Mouse (Mus musculus) intestine, postnatal 0 days (tissue): Measurements from ENCODE around the gene Pfkfb3. TPM values are rescaled to one million over a fixed set of nuclear protein-coding genes. Genes with fewer than 3 reads are reported as not detected.

Source experiments
- ATAC-seq: fragments of 200-750 bp; cut with Nextera tagmentation; 2 replicates; pipeline ENCODE4 v1.8.0; 2017; ENCODE audit warnings: mild to moderate bottlenecking, moderate TSS enrichment, moderate library complexity
- H3K27ac ChIP-seq: fragments of 300-500 bp; sonication (generic); 2 replicates; pipeline ENCODE4 v1.5.1; 2014; ENCODE audit warnings: mild to moderate bottlenecking, low read depth, low read length, moderate library complexity
- H3K27me3 ChIP-seq: fragments of 300-500 bp; sonication (generic); replicated peaks from 2 replicates; pipeline ENCODE4 v1.6.1; 2014; ENCODE audit warnings: low read length, mixed read lengths; ENCODE audit not compliant: control insufficient read depth, insufficient read depth
- H3K36me3 ChIP-seq: fragments of 300-500 bp; sonication (generic); 2 replicates; pipeline ENCODE4 v1.6.1; 2014; ENCODE audit warnings: mild to moderate bottlenecking, moderate library complexity; ENCODE audit not compliant: control insufficient read depth, insufficient read depth
- H3K4me1 ChIP-seq: fragments of 300-500 bp; sonication (generic); replicated peaks from 2 replicates; pipeline ENCODE4 v1.6.1; 2014; ENCODE audit warnings: antibody characterized with exemption, low read length, mixed read lengths; ENCODE audit not compliant: control insufficient read depth, insufficient read depth
- H3K4me2 ChIP-seq: fragments of 300-500 bp; sonication (generic); replicated peaks from 2 replicates; pipeline ENCODE4 v1.6.1; 2014; ENCODE audit warnings: low read depth, mild to moderate bottlenecking, moderate library complexity
- H3K4me3 ChIP-seq: fragments of 300-500 bp; sonication (generic); 2 replicates; pipeline ENCODE4 v1.5.1; 2014; ENCODE audit warnings: low read depth, low read length
- H3K9ac ChIP-seq: fragments of 300-500 bp; sonication (generic); 2 replicates; pipeline ENCODE4 v1.6.1; 2014; ENCODE audit warnings: mild to moderate bottlenecking, low read depth, low read length
- H3K9me3 ChIP-seq: fragments of 300-500 bp; sonication (generic); 2 replicates; pipeline ENCODE4 v1.6.1; 2016; ENCODE audit warnings: mixed run types; ENCODE audit not compliant: control insufficient read depth
- CTCF ChIP-seq: sonication (generic); IDR thresholded peaks from 2 replicates; pipeline ENCODE4 v1.5.1; 2016; ENCODE audit warnings: low read depth, mild to moderate bottlenecking, control low read depth, antibody characterized with exemption, moderate library complexity
- WGBS: fragments of 180-500 bp; shearing (Covaris S2); extraction: QIAGEN DNeasy Blood & Tissue Kit; methylation state at CpG from one replicate; pipeline ENCODE4 v1.1.7; 2014; 5-methylcytosine and 5-hydroxymethylcytosine counted together
- polyA plus RNA-seq: library from polyadenylated mRNA; unstranded; fragments of >200 nt; fragmentation: Nextera tagmentation; extraction: Ambion mirVana; gene quantifications from 2 replicates; pipeline ENCODE4 v1.2.1, GENCODE M21; 2015

Pfkfb3 gene
- polyA plus RNA-seq, 1 experiment from 2014 or later = 13.4 TPM

GRCm38 (mm10) chr2:11502255-11502765, 51.6 kb downstream of the Pfkfb3 start:
- no peaks in the 10 kb centered on the region for H3K9me3 ChIP-seq
- under 1% methylated on average over 15 of the region's 15 CpGs for WGBS
- peak overlapping the region; percentile 95 for H3K4me2 ChIP-seq
- no peaks in the 10 kb centered on the region for H3K27me3 ChIP-seq
- peak overlapping the region; percentile 70 for H3K9ac ChIP-seq
- peaks cover 4% of the 10 kb centered on the region; the same call in 1 of the 2 replicates for H3K36me3 ChIP-seq
- H3K4me1 ChIP-seq = no peaks in the 10 kb centered on the region; the same call in 1 of the 2 replicates
- H3K27ac ChIP-seq = peak overlapping the region; percentile 87
- TF ChIP-seq CTCF = no peak
- H3K4me3 ChIP-seq = peak overlapping the region; percentile 61
- ATAC-seq = no peak

DNA sequence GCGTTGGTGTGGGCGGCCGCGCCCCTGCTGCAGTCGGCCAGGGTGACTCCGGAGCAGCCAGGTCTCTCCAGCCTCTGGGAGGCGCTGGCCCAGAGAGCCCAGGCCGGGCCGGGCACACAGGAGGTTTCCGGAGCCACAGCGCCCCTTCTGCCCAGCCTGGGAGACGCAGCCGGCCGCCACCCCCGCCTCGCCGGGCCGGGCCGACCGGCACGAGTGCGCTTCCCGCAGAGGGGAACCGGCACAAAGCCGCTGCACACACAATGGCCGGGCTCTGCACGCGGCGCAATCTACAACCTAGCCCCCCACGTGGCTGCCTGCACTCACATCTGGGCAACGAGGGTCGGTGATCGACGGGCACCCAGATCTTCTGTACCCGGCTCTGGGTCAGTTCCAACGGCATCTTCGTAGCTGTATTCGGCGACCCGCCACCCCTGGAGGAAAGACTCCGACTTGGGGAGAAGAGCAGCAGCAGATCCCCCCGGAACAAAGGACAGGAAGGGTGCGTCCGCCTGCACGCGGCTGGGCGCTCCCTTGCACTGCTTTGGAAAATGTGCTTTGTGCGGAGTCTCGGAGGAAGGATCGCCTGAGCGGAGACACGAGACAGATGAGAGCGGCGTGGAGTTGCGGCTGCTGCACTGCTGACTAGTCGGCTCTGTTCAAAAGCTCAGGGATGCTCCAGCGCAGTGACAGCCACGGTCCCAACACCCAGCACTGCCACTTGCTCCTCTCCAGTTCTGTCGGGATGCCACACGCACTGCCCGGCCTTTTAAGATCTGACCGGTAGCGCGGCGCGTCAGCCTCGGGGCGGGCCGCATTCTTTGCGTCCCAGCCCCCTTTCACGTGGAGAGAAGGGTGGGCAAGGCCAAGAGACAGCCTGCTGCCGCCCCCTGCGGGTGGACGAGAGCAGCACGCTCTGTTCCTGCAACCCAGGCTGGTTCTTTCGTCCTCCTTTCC, 52.3 kb downstream of the Pfkfb3 start:
- Histone ChIP-seq H3K4me3 (peak overlapping the region; percentile 61), H3K9me3 (no peaks in the 10 kb centered on the region), H3K27ac (peak overlapping the region; percentile 87), H3K27me3 (no peaks in the 10 kb centered on the region), H3K9ac (peak overlapping the region; percentile 70), H3K36me3 (peaks cover 11% of the 10 kb centered on the region; the same call in 1 of the 2 replicates), H3K4me1 (no peaks in the 10 kb centered on the region; the same call in 1 of the 2 replicates), H3K4me2 (peak overlapping the region; percentile 95)
- TF ChIP-seq CTCF = peak; percentile 97
- under 1% methylated on average over 75 of the region's 76 CpGs for WGBS
- ATAC-seq = peak; percentile 90

DNA sequence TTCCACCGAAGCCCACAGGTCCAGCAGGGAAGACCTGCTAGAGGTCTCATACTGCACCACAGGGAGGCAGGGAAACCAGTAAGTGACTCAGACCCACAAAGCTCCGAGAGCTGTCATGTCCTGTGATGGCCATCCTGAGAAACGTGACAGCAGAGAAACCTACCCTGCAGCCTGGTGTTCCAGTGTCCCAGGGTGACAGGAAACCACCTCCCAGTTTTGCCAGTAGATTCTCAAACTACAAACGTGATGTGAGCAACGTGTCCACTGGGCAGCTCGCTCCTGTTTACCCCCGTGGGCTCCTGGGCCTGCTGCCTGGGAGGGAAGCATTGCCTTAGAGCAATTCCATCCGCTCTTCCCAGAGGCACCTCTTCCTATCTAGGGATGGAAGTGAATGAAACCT, 53.2 kb downstream of the Pfkfb3 start:
- Histone ChIP-seq H3K27me3 (no peaks in the 10 kb centered on the region), H3K9me3 (no peaks in the 10 kb centered on the region), H3K27ac (peak overlapping the region; percentile 87), H3K36me3 (peaks cover 13% of the 10 kb centered on the region; the same call in 1 of the 2 replicates), H3K4me3 (peak overlapping the region; percentile 61), H3K9ac (peak overlapping the region; percentile 70), H3K4me2 (peak overlapping the region; percentile 95), H3K4me1 (no peaks in the 10 kb centered on the region; the same call in 1 of the 2 replicates)
- ATAC-seq = no peak
- 9% methylated on average over 8 of the region's 8 CpGs for WGBS
- no peak for TF ChIP-seq CTCF

- H3K9me3 ChIP-seq = no peaks in the 10 kb centered on the region
- no peak overlapping the region for H3K27ac ChIP-seq
- no peak overlapping the region for H3K4me2 ChIP-seq
- WGBS = 75% methylated on average over 3 of the region's 3 CpGs
- H3K27me3 ChIP-seq = no peaks in the 10 kb centered on the region
- H3K9ac ChIP-seq = no peak overlapping the region
- H3K4me1 ChIP-seq = no peaks in the 10 kb centered on the region
- no peak overlapping the region for H3K4me3 ChIP-seq
- no peak for TF ChIP-seq CTCF
- peaks cover 38% of the 10 kb centered on the region for H3K36me3 ChIP-seq
- ATAC-seq = no peak
Observed at GRCm38 (mm10) chr2:11496601-11497031, 57.3 kb downstream of the Pfkfb3 start.

- Histone ChIP-seq H3K9ac (no peak overlapping the region), H3K27me3 (no peaks in the 10 kb centered on the region), H3K27ac (no peak overlapping the region), H3K4me2 (no peak overlapping the region), H3K36me3 (peaks cover 54% of the 10 kb centered on the region), H3K4me3 (no peak overlapping the region), H3K4me1 (no peaks in the 10 kb centered on the region), H3K9me3 (no peaks in the 10 kb centered on the region)
- 71% methylated on average over 6 of the region's 7 CpGs for WGBS
- no peak for TF ChIP-seq CTCF
- ATAC-seq = no peak
Observed at GRCm38 (mm10) chr2:11494841-11495255, 59.0 kb downstream of the Pfkfb3 start.

GRCm38 (mm10) chr2:11492855-11493254, 61.0 kb downstream of the Pfkfb3 start:
- no peak for TF ChIP-seq CTCF
- Histone ChIP-seq H3K27me3 (no peaks in the 10 kb centered on the region), H3K4me1 (no peaks in the 10 kb centered on the region), H3K36me3 (peaks cover 66% of the 10 kb centered on the region), H3K9me3 (no peaks in the 10 kb centered on the region), H3K4me3 (no peak overlapping the region), H3K4me2 (no peak overlapping the region), H3K9ac (no peak overlapping the region), H3K27ac (no peak overlapping the region)
- WGBS = 91% methylated on average over 5 of the region's 5 CpGs
- ATAC-seq = no peak
